Mouse (Mus musculus) spleen, postnatal 10 days (tissue): ENCODE measurements around the gene Frem3.

ENCODE experiments used
- DNase-seq, 2 experiments: peaks; one replicate each; pipeline ENCODE4 v3.0.0; 2021 to 2022; ENCODE audit warnings: low spot score in 2 of 2

The Frem3 gene

GRCm38 (mm10) chr8:80710670-80711400, 100.0 kb downstream of the Frem3 start:
- DNase-seq = peak in 1 of 2 experiments; percentile 35

GRCm38 (mm10) chr8:80714461-80714860, 103.6 kb downstream of the Frem3 start:
- no peak for DNase-seq

GRCm38 (mm10) chr8:80732326-80732725, 121.4 kb downstream of the Frem3 start:
- no peak for DNase-seq

- no peak for DNase-seq
Observed at GRCm38 (mm10) chr8:80738046-80738387, 127.1 kb downstream of the Frem3 start.

GRCm38 (mm10) chr8:80738388-80739154, 127.7 kb downstream of the Frem3 start:
- peak; percentile 61 to 70 for DNase-seq

- peak; percentile 96 to 97 for DNase-seq
Observed at GRCm38 (mm10) chr8:80739155-80739924, 128.5 kb downstream of the Frem3 start, which contains the start of gene Smarca5. Gene Smarca5, minus strand, starts transcription at chr8:80739497.

GRCm38 (mm10) chr8:80739932-80740331, 129.1 kb downstream of the Frem3 start:
- no peak for DNase-seq
